Mouse (Mus musculus) MEL (cell line): Measurements from ENCODE around the gene Ccdc50. TPM values are rescaled to one million over a fixed set of nuclear protein-coding genes. Genes with fewer than 3 reads are reported as not detected.

Source experiments
- DNase-seq: peaks from one replicate; pipeline ENCODE4 v3.0.0; 2011; ENCODE audit warnings: low read depth, low spot score
- H3K27ac ChIP-seq: 2 replicates; pipeline ENCODE4 v1.5.1; 2012; ENCODE audit warnings: low read depth, mild to moderate bottlenecking, control low read depth, low read length, moderate library complexity; ENCODE audit not compliant: control insufficient read depth
- H3K27me3 ChIP-seq, 2 experiments: fragments of 150-350 bp in 1 of 2; sonication (generic) in 1 of 2; 2 replicates each; pipeline ENCODE4 v1.6.1; 2012; ENCODE audit warnings: low read length in 2 of 2, mild to moderate bottlenecking in 2 of 2, improper control_type of control experiment in 1 of 2, moderate library complexity in 1 of 2; ENCODE audit not compliant: insufficient read depth in 2 of 2, control insufficient read depth in 1 of 2
- H3K36me3 ChIP-seq, 2 experiments: 2 replicates each; pipeline ENCODE4 v1.6.1; 2012 to 2014; ENCODE audit warnings: low read length in 2 of 2, improper control_type of control experiment in 1 of 2, inconsistent platforms in 1 of 2, mild to moderate bottlenecking in 1 of 2; ENCODE audit not compliant: insufficient read depth in 2 of 2, control insufficient read depth in 1 of 2
- H3K4me1 ChIP-seq, 2 experiments: fragments of 150-350 bp in 1 of 2; sonication (generic) in 1 of 2; 2 replicates each; pipeline ENCODE4 v1.6.1; 2012; ENCODE audit warnings: low read length in 2 of 2, improper control_type of control experiment in 1 of 2, mild to moderate bottlenecking in 1 of 2; ENCODE audit not compliant: insufficient read depth in 2 of 2, control insufficient read depth in 1 of 2
- H3K4me3 ChIP-seq, 2 experiments: fragments of 150-350 bp in 1 of 2; sonication (generic) in 1 of 2; 2 replicates each; pipeline ENCODE4 v1.5.1; 2012; ENCODE audit warnings: low read depth in 2 of 2, low read length in 2 of 2, mild to moderate bottlenecking in 2 of 2, moderate library complexity in 2 of 2, control low read depth in 1 of 2, improper control_type of control experiment in 1 of 2; ENCODE audit not compliant: control insufficient read depth in 1 of 2, insufficient read depth in 1 of 2
- H3K79me2 ChIP-seq: 2 replicates; pipeline ENCODE4 v1.6.1; 2012; ENCODE audit warnings: mild to moderate bottlenecking, low read length, moderate library complexity; ENCODE audit not compliant: control insufficient read depth, poor library complexity, insufficient read depth
- H3K9ac ChIP-seq: 2 replicates; pipeline ENCODE4 v1.6.1; 2012; ENCODE audit warnings: low read depth, mild to moderate bottlenecking, control low read depth, low read length, moderate library complexity; ENCODE audit not compliant: control insufficient read depth, poor library complexity, severe bottlenecking
- H3K9me3 ChIP-seq: fragments of 150-350 bp; sonication (generic); replicated peaks from 2 replicates; pipeline ENCODE4 v1.6.1; 2012; ENCODE audit warnings: mild to moderate bottlenecking, low read length, improper control_type of control experiment, moderate library complexity; ENCODE audit not compliant: insufficient read depth
- CHD1 ChIP-seq: IDR thresholded peaks from 2 replicates; pipeline ENCODE4 v1.6.1; 2012; ENCODE audit warnings: low read depth, mild to moderate bottlenecking, inconsistent platforms, low read length, improper control_type of control experiment
- CHD2 ChIP-seq: IDR thresholded peaks from 2 replicates; pipeline ENCODE4 v1.6.1; 2011; ENCODE audit warnings: low read length, improper control_type of control experiment
- CTCF ChIP-seq, 3 experiments: IDR thresholded peaks in 2 of 3; conservative IDR thresholded peaks in 1 of 3; 2 replicates each; pipeline ENCODE4 v1.5.1; 2011 to 2012; ENCODE audit warnings: low read length in 3 of 3, low read depth in 2 of 3, mild to moderate bottlenecking in 2 of 3, improper control_type of control experiment in 1 of 3, inconsistent platforms in 1 of 3, mixed read lengths in 1 of 3, moderate library complexity in 1 of 3; ENCODE audit not compliant: control insufficient read depth in 1 of 3, insufficient read depth in 1 of 3, poor library complexity in 1 of 3, severe bottlenecking in 1 of 3
- EP300 ChIP-seq, 2 experiments: IDR thresholded peaks; 2 replicates each; pipeline ENCODE4 v1.6.1; 2011; ENCODE audit warnings: improper control_type of control experiment in 2 of 2, low read length in 2 of 2, low read depth in 1 of 2, mild to moderate bottlenecking in 1 of 2
- ETS1 ChIP-seq: IDR thresholded peaks from 2 replicates; pipeline ENCODE4 v1.6.1; 2012; ENCODE audit warnings: low read depth, mild to moderate bottlenecking, inconsistent platforms, low read length, improper control_type of control experiment, moderate library complexity
- HCFC1 ChIP-seq: IDR thresholded peaks from 2 replicates; pipeline ENCODE4 v1.6.1; 2012; ENCODE audit warnings: low read depth, mild to moderate bottlenecking, inconsistent platforms, low read length, improper control_type of control experiment, moderate library complexity
- KAT2A ChIP-seq: conservative IDR thresholded peaks from 2 replicates; pipeline ENCODE4 v1.6.1; 2012; ENCODE audit warnings: low read depth, low read length, improper control_type of control experiment, inconsistent platforms
- MAFK ChIP-seq: IDR thresholded peaks from 2 replicates; pipeline ENCODE4 v1.6.1; 2011; ENCODE audit warnings: low read depth, mild to moderate bottlenecking, low read length, improper control_type of control experiment, borderline replicate concordance
- MAZ ChIP-seq: IDR thresholded peaks from 2 replicates; pipeline ENCODE4 v1.6.1; 2012; ENCODE audit warnings: low read depth, mild to moderate bottlenecking, inconsistent platforms, low read length, improper control_type of control experiment
- MXI1 ChIP-seq: IDR thresholded peaks from 2 replicates; pipeline ENCODE4 v1.6.1; 2011; ENCODE audit warnings: mild to moderate bottlenecking, low read depth, low read length, improper control_type of control experiment
- MYC ChIP-seq: IDR thresholded peaks from 2 replicates; pipeline ENCODE4 v1.6.1; 2011; ENCODE audit warnings: low read depth, mild to moderate bottlenecking, low read length, improper control_type of control experiment, moderate library complexity
- NELFE ChIP-seq: IDR thresholded peaks from 2 replicates; pipeline ENCODE4 v1.6.1; 2011; ENCODE audit warnings: low read depth, low read length, improper control_type of control experiment
- NRF1 ChIP-seq: IDR thresholded peaks from 2 replicates; pipeline ENCODE4 v1.6.1; 2014; ENCODE audit warnings: low read depth, mild to moderate bottlenecking, inconsistent platforms, low read length, improper control_type of control experiment, moderate library complexity; ENCODE audit not compliant: poor library complexity, insufficient read depth, severe bottlenecking
- POLR2A ChIP-seq, 2 experiments: IDR thresholded peaks; 2 replicates each; pipeline ENCODE4 v1.6.1; 2011 to 2012; ENCODE audit warnings: low read length in 2 of 2, mild to moderate bottlenecking in 2 of 2, control low read depth in 1 of 2, improper control_type of control experiment in 1 of 2, low read depth in 1 of 2, moderate library complexity in 1 of 2; ENCODE audit not compliant: control insufficient read depth in 1 of 2, insufficient read depth in 1 of 2, poor library complexity in 1 of 2
- POLR2AphosphoS2 ChIP-seq: IDR thresholded peaks from 2 replicates; pipeline ENCODE4 v1.6.1; 2011; ENCODE audit warnings: low read length, improper control_type of control experiment
- POLR2AphosphoS5 ChIP-seq: IDR thresholded peaks from 2 replicates; pipeline ENCODE4 v1.6.1; 2012; ENCODE audit warnings: low read depth, borderline replicate concordance, mild to moderate bottlenecking, inconsistent platforms, low read length, moderate library complexity, mixed read lengths
- TAL1 ChIP-seq: IDR thresholded peaks from 2 replicates; pipeline ENCODE4 v1.6.1; 2012; ENCODE audit warnings: mild to moderate bottlenecking, inconsistent platforms, low read length, moderate library complexity, mixed read lengths
- TBP ChIP-seq: IDR thresholded peaks from 2 replicates; pipeline ENCODE4 v1.8.0; 2011; ENCODE audit warnings: low read depth, low read length, improper control_type of control experiment
- UBTF ChIP-seq: IDR thresholded peaks from 2 replicates; pipeline ENCODE4 v1.6.1; 2012; ENCODE audit warnings: low read depth, mild to moderate bottlenecking, inconsistent platforms, low read length, improper control_type of control experiment, moderate library complexity, borderline replicate concordance; ENCODE audit not compliant: insufficient read depth
- USF1 ChIP-seq: IDR thresholded peaks from 2 replicates; pipeline ENCODE4 v1.6.1; 2014; ENCODE audit warnings: low read depth, mild to moderate bottlenecking, inconsistent platforms, low read length, improper control_type of control experiment, moderate library complexity
- ZNF384 ChIP-seq: IDR thresholded peaks from 2 replicates; pipeline ENCODE4 v1.6.1; 2012; ENCODE audit warnings: low read depth, mild to moderate bottlenecking, inconsistent platforms, low read length, improper control_type of control experiment
- polyA plus RNA-seq, 2 experiments: library from polyadenylated mRNA; stranded (reverse) in 1 of 2; unstranded in 1 of 2; fragments of >175 nt in 1 of 2; fragments of >200 nt in 1 of 2; gene quantifications; 2 replicates each; pipeline versions ENCODE4 v1.2.1 to v1.2.4; 2012; ENCODE audit warnings: low replicate concordance in 2 of 2, low read depth in 1 of 2; ENCODE audit not compliant: insufficient read length in 2 of 2, insufficient read depth in 1 of 2, missing spikeins in 1 of 2
- total RNA-seq: library from RNA; depleted of rRNA; stranded (reverse); fragments of 300-350 nt; gene quantifications from 2 replicates; pipeline ENCODE4 v1.2.3, GENCODE M21; 2012

Gene Ccdc50
- total and polyA plus RNA-seq, 3 experiments = 15.1 to 30.6 (median 20.4) TPM

DNA sequence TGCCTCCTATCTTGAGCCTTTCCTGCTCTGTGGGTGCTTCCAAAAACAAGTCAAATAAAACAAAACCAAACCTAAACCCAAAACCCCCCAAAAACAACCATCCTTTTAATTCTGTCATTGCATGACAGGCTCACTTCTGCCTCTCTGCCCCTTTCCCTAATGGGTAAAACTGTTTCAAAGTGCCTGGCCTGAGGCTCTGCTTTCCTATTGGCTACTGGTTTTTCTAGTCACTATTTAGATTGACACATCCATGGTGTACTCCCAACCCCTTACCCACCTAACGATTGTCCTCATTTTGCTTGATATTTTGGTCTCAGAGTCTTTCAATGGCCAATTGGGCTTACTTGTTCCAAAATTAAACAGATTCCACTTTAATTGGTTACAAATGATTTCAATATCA, 3.0 kb upstream of the Ccdc50 start:
- Histone ChIP-seq H3K9me3 (no peaks in the 10 kb centered on the region), H3K27me3 (no peaks in the 10 kb centered on the region), H3K4me3 (no peak overlapping the region), H3K27ac (no peak overlapping the region), H3K4me1 (peaks cover 0 to 11% of the 10 kb centered on the region in 2 experiments; a peak in 1 of 4 replicates), H3K36me3 (peaks cover 0 to 14% of the 10 kb centered on the region in 2 experiments; a peak in 2 of 4 replicates), H3K79me2 (peaks cover 17% of the 10 kb centered on the region), H3K9ac (no peak overlapping the region)
- DNase-seq = no peak
- no peak for TF ChIP-seq MAZ
- TF ChIP-seq MAFK = no peak
- TF ChIP-seq ETS1 = no peak
- TF ChIP-seq MYC = no peak
- TF ChIP-seq CHD1 = no peak

DNA sequence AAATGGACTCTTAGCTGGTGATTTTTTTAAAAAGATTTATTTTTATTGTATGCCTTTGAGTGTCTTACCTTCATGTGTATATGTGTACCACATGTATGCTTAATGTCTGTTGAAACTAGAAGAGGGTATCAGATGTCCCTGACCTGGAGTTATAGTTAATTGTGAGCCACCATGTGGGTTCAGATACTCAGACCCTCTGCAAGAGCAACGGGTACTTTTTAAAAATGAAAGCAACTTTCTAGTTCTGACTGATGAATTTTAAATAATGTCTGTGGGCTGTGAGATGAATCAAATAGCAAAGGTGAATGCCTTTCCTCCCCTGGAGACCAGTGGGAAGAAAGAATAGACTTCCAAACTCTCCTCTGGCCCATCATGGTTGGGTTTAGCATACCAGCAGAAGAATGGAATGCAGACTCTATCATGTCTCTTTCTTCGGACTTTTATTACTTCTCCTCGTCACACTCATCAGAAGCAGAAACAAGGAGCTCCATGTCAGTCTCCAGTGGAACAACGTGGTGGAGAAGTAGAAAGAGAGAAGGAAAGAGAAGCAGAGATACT, 1.7 kb upstream of the Ccdc50 start:
- Histone ChIP-seq H3K4me1 (peaks cover 0 to 11% of the 10 kb centered on the region in 2 experiments; a peak in 1 of 4 replicates), H3K27ac (no peak overlapping the region), H3K36me3 (peaks cover 0 to 14% of the 10 kb centered on the region in 2 experiments; a peak in 2 of 4 replicates), H3K79me2 (peaks cover 21% of the 10 kb centered on the region), H3K4me3 (no peak overlapping the region), H3K9me3 (no peaks in the 10 kb centered on the region), H3K9ac (no peak overlapping the region), H3K27me3 (no peaks in the 10 kb centered on the region)
- TF ChIP-seq CTCF (IDR thresholded peaks at IDR 0.05 in 2 of 3, conservative IDR thresholded peaks at IDR 0.05 in 1 of 3; ENCODE audit: control insufficient read depth in 1 of 3, insufficient read depth in 1 of 3, low read depth in 2 of 3, low read length in 3 of 3, poor library complexity in 1 of 3, severe bottlenecking in 1 of 3) (no peak), MAFK (no peak), NELFE (no peak), CHD1 (no peak), NRF1 (no peak), USF1 (no peak), MXI1 (no peak), POLR2AphosphoS5 (no peak), ZNF384 (no peak), CHD2 (no peak), KAT2A (no peak), EP300 (IDR thresholded peaks at IDR 0.05; ENCODE audit: low read depth in 1 of 2, low read length in 2 of 2) (no peak), POLR2A (IDR thresholded peaks at IDR 0.05; ENCODE audit: control insufficient read depth in 1 of 2, insufficient read depth in 1 of 2, low read depth in 1 of 2, low read length in 2 of 2, poor library complexity in 1 of 2) (no peak), UBTF (no peak), POLR2AphosphoS2 (no peak), TBP (no peak), HCFC1 (no peak), TAL1 (no peak)
- no peak for DNase-seq
